20 mouse cellular contexts compared by ENCODE assay signal in the genomic region with DNA sequence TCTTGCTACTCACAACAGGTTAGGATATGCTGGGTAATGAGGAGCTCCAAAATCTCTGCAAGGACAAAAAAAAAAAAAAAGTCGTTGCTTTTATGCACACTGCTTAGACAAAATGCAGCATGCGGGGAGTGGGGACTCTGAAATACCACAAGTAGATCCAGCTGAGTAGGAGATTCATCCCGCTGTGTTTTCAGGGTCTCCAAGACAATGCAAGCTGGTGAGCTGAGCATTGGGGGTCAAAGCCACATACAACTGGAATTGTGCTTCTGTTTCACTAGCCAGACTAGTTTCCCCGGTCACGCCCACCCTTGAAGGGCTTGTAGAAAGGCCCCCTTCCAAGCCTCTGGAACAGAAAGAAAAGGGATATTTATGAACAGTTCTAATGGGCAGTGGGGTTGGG.
"Had no signal": no experiment of that assay in that cellular context is flagged by ENCODE, and none has a peak within 500 bp of the region (broad histone marks: within the 10 kb centered on the region; RNA-seq: fewer than 3 reads in every experiment).

No protein-coding gene starts in this region.

- H3K9me3 ChIP-seq: limb, embryonic 10.5 days; limb, embryonic 13.5 days; liver, embryonic 12.5 days; liver, embryonic 15.5 days; neural tube, embryonic 13.5 days; stomach, embryonic 15.5 days had no signal

- DNase-seq: kidney, adult 18-20 months; kidney, adult 9 months; kidney, postnatal 14 days; kidney, postnatal 4 days; liver; lung, adult 18-20 months; lung, postnatal 14 days; lung, postnatal 4 days; midbrain, embryonic 14.5 days; retina, postnatal 1 day; right cerebral cortex, postnatal 25 days; spleen, adult 18-20 months; thymus, postnatal 25 days had no signal

- H3K27me3 ChIP-seq: limb, embryonic 13.5 days; liver, embryonic 12.5 days; liver, embryonic 15.5 days; neural tube, embryonic 13.5 days; stomach, embryonic 15.5 days had no signal

- H3K9ac ChIP-seq: limb, embryonic 13.5 days; liver, embryonic 12.5 days; liver, embryonic 15.5 days; neural tube, embryonic 13.5 days; stomach, embryonic 15.5 days had no signal

- H3K4me1 ChIP-seq: limb, embryonic 10.5 days; limb, embryonic 13.5 days; liver, embryonic 12.5 days; liver, embryonic 15.5 days; neural tube, embryonic 13.5 days; stomach, embryonic 15.5 days had no signal

- H3K36me3 ChIP-seq: limb, embryonic 10.5 days; limb, embryonic 13.5 days; liver, embryonic 12.5 days; liver, embryonic 15.5 days; neural tube, embryonic 13.5 days; stomach, embryonic 15.5 days had no signal

- ATAC-seq: liver, embryonic 12.5 days had no signal

- H3K27ac ChIP-seq: limb, embryonic 10.5 days; limb, embryonic 13.5 days; liver, embryonic 12.5 days; liver, embryonic 15.5 days; neural tube, embryonic 13.5 days; stomach, embryonic 15.5 days had no signal

- H3K4me2 ChIP-seq: limb, embryonic 13.5 days; liver, embryonic 12.5 days; liver, embryonic 15.5 days; midbrain, embryonic 11.5 days; neural tube, embryonic 13.5 days; stomach, embryonic 15.5 days had no signal

- H3K4me3 ChIP-seq: limb, embryonic 10.5 days; limb, embryonic 13.5 days; liver, embryonic 12.5 days; liver, embryonic 15.5 days; neural tube, embryonic 13.5 days; stomach, embryonic 15.5 days had no signal
